Mouse (Mus musculus): ENCODE measurements around the gene Calm2. TPM values are rescaled to one million over a fixed set of nuclear protein-coding genes. Genes with fewer than 3 reads are reported as not detected.

The Calm2 gene
- polyA plus RNA-seq, 1 experiment = 2,836 TPM

- no peak for DNase-seq (ENCODE audit: extremely low spot score in 1 of 2, low spot score in 1 of 2)
Observed at GRCm38 (mm10) chr17:87405576-87405975, 41.2 kb downstream of the Calm2 start.

- DNase-seq (ENCODE audit: extremely low spot score in 1 of 2, low spot score in 1 of 2) = no peak
Observed at GRCm38 (mm10) chr17:87403462-87403861, 43.3 kb downstream of the Calm2 start.

DNA sequence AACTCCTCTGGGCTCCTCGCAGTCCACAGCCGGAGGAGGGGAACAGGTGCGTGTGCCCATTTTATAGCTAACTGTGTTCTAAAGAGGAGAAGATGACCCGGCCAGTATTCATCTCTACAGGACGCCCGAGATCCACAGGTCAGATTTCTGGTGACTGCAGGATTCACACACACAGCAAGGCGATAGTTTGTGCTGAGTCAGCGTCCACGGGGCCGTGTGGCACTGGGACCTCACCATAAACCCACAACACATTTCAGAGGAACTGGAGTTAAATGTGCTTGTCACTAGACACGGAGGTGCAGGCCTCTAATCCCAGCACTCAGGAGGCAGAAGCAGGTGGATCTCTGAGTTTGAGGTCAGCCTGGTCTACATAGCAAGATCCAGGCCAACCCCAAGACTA, 44.3 kb downstream of the Calm2 start:
- no peak for DNase-seq (ENCODE audit: extremely low spot score in 1 of 2, low spot score in 1 of 2)

DNA sequence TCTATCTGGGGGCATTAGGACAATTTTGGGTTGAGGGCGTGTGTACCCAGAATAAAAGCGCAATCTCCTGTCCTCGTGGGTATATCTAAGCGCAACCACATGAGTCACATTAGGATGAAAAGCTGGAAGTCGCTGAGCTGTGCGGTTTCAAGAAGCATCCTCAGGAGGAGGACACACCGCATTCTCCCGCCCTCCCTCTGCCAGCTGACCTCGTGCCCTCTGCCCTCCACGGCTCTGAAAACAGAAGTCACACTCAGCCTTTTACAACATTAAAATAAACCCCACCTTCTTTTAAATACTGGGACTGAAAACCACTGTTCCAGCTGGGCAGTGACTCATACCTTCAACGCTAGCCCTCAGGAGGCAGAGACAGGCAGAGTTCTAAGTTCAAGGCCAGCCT, 49.6 kb downstream of the Calm2 start:
- DNase-seq (ENCODE audit: extremely low spot score in 1 of 2, low spot score in 1 of 2) = no peak

DNA sequence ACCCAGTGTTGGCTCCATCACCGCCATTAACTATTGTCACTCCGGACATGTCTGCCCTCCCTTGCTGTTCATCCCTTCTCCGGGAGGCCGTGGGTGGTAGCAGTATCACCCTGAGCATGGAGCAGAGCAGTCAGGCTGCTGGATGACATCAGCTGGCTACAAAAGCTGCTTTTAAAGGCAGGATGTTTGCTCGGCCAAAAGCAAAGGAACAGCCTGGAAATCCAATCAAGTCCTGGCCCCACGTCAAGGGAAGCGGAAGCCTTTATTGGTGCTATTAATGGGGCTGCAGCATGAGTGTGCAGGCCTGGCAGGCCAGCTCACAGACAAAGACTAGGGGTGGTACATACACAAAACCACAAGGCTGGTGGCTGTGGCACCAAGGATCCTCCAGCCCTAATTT, 55.5 kb downstream of the Calm2 start:
- DNase-seq (ENCODE audit: extremely low spot score in 1 of 2, low spot score in 1 of 2) = no peak

- DNase-seq (ENCODE audit: extremely low spot score in 1 of 2, low spot score in 1 of 2) = no peak
Observed at GRCm38 (mm10) chr17:87387068-87387467, 59.7 kb downstream of the Calm2 start.

GRCm38 (mm10) chr17:87385835-87386234, 60.9 kb downstream of the Calm2 start:
- no peak for DNase-seq (ENCODE audit: extremely low spot score in 1 of 2, low spot score in 1 of 2)

Other genes starting within 250 kb of the Calm2 start
- 63.4 and 70.0 TPM in 2 replicates for gene Mcfd2, start 181.0 kb downstream of the Calm2 start, polyA plus RNA-seq (2012; rRNA removed)
- gene Ttc7, start 164.0 kb downstream of the Calm2 start, polyA plus RNA-seq (2012; rRNA removed) = 11.2 and 12.0 TPM in 2 replicates
- gene Stpg4, start 19.2 kb downstream of the Calm2 start, polyA plus RNA-seq (2012; rRNA removed) = not detected in 2 replicates
- gene Epcam, start 189.0 kb upstream of the Calm2 start, polyA plus RNA-seq (2012; rRNA removed) = 0.66 and 0.90 TPM in 2 replicates
- 19.4 and 20.3 TPM in 2 replicates for gene Msh2, start 225.4 kb upstream of the Calm2 start, polyA plus RNA-seq (2012; rRNA removed)

Measured in frontal cortex, adult 2 months (tissue).